Mouse (Mus musculus) lung, postnatal 0 days (tissue): Measurements from ENCODE around the gene Scn11a. TPM values are rescaled to one million over a fixed set of nuclear protein-coding genes. Genes with fewer than 3 reads are reported as not detected.

Source experiments
- ATAC-seq: fragments of 200-750 bp; cut with Nextera tagmentation; 2 replicates; pipeline ENCODE4 v1.8.0; 2017; ENCODE audit warnings: moderate library complexity
- DNase-seq: peaks from one replicate; pipeline ENCODE4 v3.0.0-alpha.2; 2016; ENCODE audit warnings: low spot score
- H3K27ac ChIP-seq: fragments of 300-500 bp; sonication (generic); 2 replicates; pipeline ENCODE4 v1.5.1; 2014; ENCODE audit warnings: antibody characterized with exemption, mild to moderate bottlenecking, low read length, mixed read lengths
- H3K27me3 ChIP-seq: fragments of 300-500 bp; sonication (generic); replicated peaks from 2 replicates; pipeline ENCODE4 v1.6.1; 2014; ENCODE audit warnings: low read length, mixed read lengths; ENCODE audit not compliant: insufficient read depth
- H3K36me3 ChIP-seq: fragments of 300-500 bp; sonication (generic); 2 replicates; pipeline ENCODE4 v1.6.1; 2014; ENCODE audit warnings: low read length, mixed read lengths; ENCODE audit not compliant: insufficient read depth
- H3K4me1 ChIP-seq: fragments of 300-500 bp; sonication (generic); 2 replicates; pipeline ENCODE4 v1.6.1; 2014; ENCODE audit warnings: antibody characterized with exemption, low read depth, low read length, mixed read lengths; ENCODE audit not compliant: insufficient read depth
- H3K4me2 ChIP-seq: fragments of 300-500 bp; sonication (generic); replicated peaks from 2 replicates; pipeline ENCODE4 v1.6.1; 2014; ENCODE audit warnings: low read depth, mild to moderate bottlenecking, low read length, moderate library complexity, mixed read lengths
- H3K4me3 ChIP-seq: fragments of 300-500 bp; sonication (generic); 2 replicates; pipeline ENCODE4 v1.5.1; 2014; ENCODE audit warnings: low read depth, low read length
- H3K9ac ChIP-seq: fragments of 300-500 bp; sonication (generic); replicated peaks from 2 replicates; pipeline ENCODE4 v1.6.1; 2014; ENCODE audit warnings: low read depth, mild to moderate bottlenecking
- H3K9me3 ChIP-seq: fragments of 300-500 bp; sonication (generic); 2 replicates; pipeline ENCODE4 v1.6.1; 2016; ENCODE audit warnings: low read length, mixed read lengths
- CTCF ChIP-seq: IDR thresholded peaks from 2 replicates; pipeline ENCODE4 v1.5.1; 2016; ENCODE audit warnings: antibody characterized with exemption, mild to moderate bottlenecking
- EP300 ChIP-seq: IDR thresholded peaks from 2 replicates; pipeline ENCODE4 v1.6.1; 2016; ENCODE audit warnings: antibody characterized with exemption, mild to moderate bottlenecking, control low read depth
- WGBS: fragments of 180-500 bp; shearing (Covaris S2); extraction: QIAGEN DNeasy Blood & Tissue Kit; methylation state at CpG from one replicate; pipeline ENCODE4 v1.1.7; 2014; 5-methylcytosine and 5-hydroxymethylcytosine counted together
- polyA plus RNA-seq: library from polyadenylated mRNA; unstranded; fragments of >200 nt; fragmentation: Nextera tagmentation; extraction: Ambion mirVana; gene quantifications from 2 replicates; pipeline ENCODE4 v1.2.1, GENCODE M21; 2015

The Scn11a gene
- polyA plus RNA-seq, 1 experiment from 2014 or later, result not detected

- Histone ChIP-seq H3K9me3 (no peaks in the 10 kb centered on the region), H3K36me3 (no peaks in the 10 kb centered on the region), H3K27me3 (no peaks in the 10 kb centered on the region), H3K4me3 (no peak overlapping the region), H3K4me2 (no peak overlapping the region), H3K9ac (no peak overlapping the region), H3K27ac (no peak overlapping the region), H3K4me1 (no peaks in the 10 kb centered on the region)
- TF ChIP-seq EP300 (no peak), CTCF (no peak)
- WGBS, result 60% methylated on average over 4 of the region's 4 CpGs
- no peak for DNase-seq
- ATAC-seq, result no peak
Observed at GRCm38 (mm10) chr9:119743900-119744299, 81.4 kb downstream of the Scn11a start.

DNA sequence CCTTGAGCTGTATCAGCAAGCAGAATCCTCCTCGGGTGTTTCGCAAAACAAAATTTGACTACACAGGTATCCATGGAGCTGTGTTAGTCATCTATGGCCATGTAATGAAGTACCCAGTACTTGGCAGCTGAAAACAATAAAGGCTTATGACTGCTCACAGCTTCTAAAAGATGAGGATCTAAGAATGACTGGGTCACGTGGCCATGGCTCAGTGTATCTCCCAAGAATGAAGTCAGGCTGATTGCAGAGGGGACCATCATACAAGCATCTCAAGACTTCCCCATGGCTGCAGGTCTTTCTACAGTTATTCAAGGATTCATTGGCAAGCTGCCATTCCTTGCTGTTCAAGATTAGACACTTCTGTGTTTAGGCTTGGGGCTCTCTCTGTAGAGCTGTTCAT, 81.9 kb downstream of the Scn11a start:
- Histone ChIP-seq H3K9ac (no peak overlapping the region), H3K4me3 (no peak overlapping the region), H3K9me3 (no peaks in the 10 kb centered on the region), H3K4me1 (no peaks in the 10 kb centered on the region), H3K4me2 (no peak overlapping the region), H3K36me3 (no peaks in the 10 kb centered on the region), H3K27me3 (no peaks in the 10 kb centered on the region), H3K27ac (no peak overlapping the region)
- TF ChIP-seq EP300 (no peak), CTCF (no peak)
- ATAC-seq, result no peak
- WGBS, result 76% methylated on average over 3 of the region's 3 CpGs
- no peak for DNase-seq

GRCm38 (mm10) chr9:119741101-119741786, 84.0 kb downstream of the Scn11a start:
- DNase-seq (no peak), ATAC-seq (no peak)
- Histone ChIP-seq H3K4me3 (no peak overlapping the region), H3K27me3 (no peaks in the 10 kb centered on the region), H3K9ac (no peak overlapping the region), H3K27ac (no peak overlapping the region), H3K36me3 (no peaks in the 10 kb centered on the region), H3K4me1 (no peaks in the 10 kb centered on the region), H3K9me3 (no peaks in the 10 kb centered on the region), H3K4me2 (no peak overlapping the region)
- 17% methylated on average over 5 of the region's 5 CpGs for WGBS
- TF ChIP-seq EP300 (no peak), CTCF (no peak)

DNA sequence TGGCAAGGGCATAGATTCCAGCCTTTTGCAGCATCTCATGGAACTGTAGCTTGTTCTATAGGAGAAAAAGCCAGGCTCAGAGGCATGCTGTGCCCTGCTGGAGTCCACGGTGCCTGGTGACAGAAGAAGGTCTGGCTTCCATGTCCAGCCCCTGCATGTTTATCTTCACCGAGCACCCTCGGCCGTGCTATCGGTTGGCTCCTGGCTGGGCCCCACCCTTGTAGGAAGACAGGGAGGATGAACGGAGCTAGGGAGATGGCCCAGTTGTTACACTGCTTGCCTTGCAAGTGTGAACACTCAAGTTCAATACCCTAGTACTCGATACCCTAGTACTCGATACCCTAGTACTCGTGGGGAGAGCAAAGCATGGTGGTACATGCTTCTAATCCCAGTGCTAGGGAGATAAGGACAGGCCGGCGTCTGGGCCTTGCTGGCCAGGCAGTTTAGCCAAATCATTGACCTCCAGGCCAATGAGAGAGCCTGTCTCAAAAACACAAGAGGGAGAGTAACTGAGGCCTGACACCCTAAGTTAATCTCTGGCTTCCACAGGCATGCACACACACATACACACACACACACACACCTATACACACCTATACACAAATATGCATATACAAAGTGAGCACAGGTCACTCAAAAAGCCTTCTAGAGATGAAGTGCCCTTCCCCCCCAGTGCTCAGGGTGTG, 96.7 kb downstream of the Scn11a start:
- no peaks in the 10 kb centered on the region for H3K4me1 ChIP-seq
- no peak overlapping the region for H3K27ac ChIP-seq
- ATAC-seq (no peak), DNase-seq (no peak)
- H3K9ac ChIP-seq, result no peak overlapping the region
- H3K4me2 ChIP-seq, result no peak overlapping the region
- no peak overlapping the region for H3K4me3 ChIP-seq
- H3K9me3 ChIP-seq, result no peaks in the 10 kb centered on the region
- H3K36me3 ChIP-seq, result no peaks in the 10 kb centered on the region
- TF ChIP-seq CTCF (no peak), EP300 (no peak)
- WGBS, result 81% methylated on average over 11 of the region's 11 CpGs
- no peaks in the 10 kb centered on the region for H3K27me3 ChIP-seq

DNA sequence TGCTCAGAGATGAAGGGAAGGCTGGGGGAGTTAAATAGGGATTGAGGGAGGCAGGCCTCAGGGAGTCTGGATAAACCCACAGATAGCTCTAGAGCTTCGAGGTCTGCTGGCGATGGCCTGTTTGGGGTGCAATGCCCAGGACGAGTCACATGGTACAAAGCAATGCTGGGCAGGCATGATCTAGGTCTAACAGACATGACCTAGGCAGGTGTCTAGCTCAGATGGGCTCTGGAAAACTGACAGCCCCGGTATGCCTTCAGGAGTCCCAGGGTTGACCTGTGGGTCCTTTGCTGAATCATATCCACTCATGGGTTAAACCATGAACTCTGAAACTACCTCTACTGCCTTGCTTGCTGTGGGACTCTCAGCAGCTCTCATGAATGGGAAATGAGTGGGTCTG, 98.3 kb downstream of the Scn11a start:
- WGBS, result 88% methylated on average over 4 of the region's 4 CpGs
- Histone ChIP-seq H3K9ac (no peak overlapping the region), H3K27ac (no peak overlapping the region), H3K4me2 (no peak overlapping the region), H3K4me1 (no peaks in the 10 kb centered on the region), H3K36me3 (no peaks in the 10 kb centered on the region), H3K27me3 (no peaks in the 10 kb centered on the region), H3K9me3 (no peaks in the 10 kb centered on the region), H3K4me3 (no peak overlapping the region)
- no peak for TF ChIP-seq CTCF
- no peak for TF ChIP-seq EP300
- DNase-seq, result no peak
- no peak for ATAC-seq

- Histone ChIP-seq H3K36me3 (no peaks in the 10 kb centered on the region), H3K27me3 (no peaks in the 10 kb centered on the region), H3K9me3 (no peaks in the 10 kb centered on the region), H3K4me1 (no peaks in the 10 kb centered on the region), H3K9ac (no peak overlapping the region), H3K4me2 (no peak overlapping the region), H3K27ac (no peak overlapping the region), H3K4me3 (no peak overlapping the region)
- no peak for DNase-seq
- TF ChIP-seq EP300 (no peak), CTCF (no peak)
- WGBS, result 52% methylated on average over 6 of the region's 6 CpGs
- ATAC-seq, result no peak
Observed at GRCm38 (mm10) chr9:119725293-119725862, 99.9 kb downstream of the Scn11a start.
